Mouse (Mus musculus) bone marrow, adult 2 months (tissue): ENCODE measurements at regions not wholly inside any gene's neighbourhood (a gene's known extent, or its start where the extent isn't known, plus 50 kb on each side); places are given as distances from the start of the nearest gene placed in this dataset.

ENCODE experiments used
- CTCF ChIP-seq: fragments of 200-500 bp; IDR thresholded peaks from 2 replicates; pipeline ENCODE4 v1.5.1; 2011; ENCODE audit warnings: low read length, control low read depth; ENCODE audit not compliant: control insufficient read depth, insufficient read depth
- POLR2A ChIP-seq: fragments of 200-500 bp; IDR thresholded peaks from 2 replicates; pipeline ENCODE4 v1.6.1; 2011; ENCODE audit warnings: low read depth, mild to moderate bottlenecking, control low read depth, low read length, borderline replicate concordance; ENCODE audit not compliant: control insufficient read depth

GRCm38 (mm10) chr14:61757823-61758175 is 150.5 kb downstream of the Kcnrg start:
- TF ChIP-seq POLR2A (no peak), CTCF (no peak)
